Mouse (Mus musculus): Measurements from ENCODE around the gene Bsg.

The Bsg gene

GRCm38 (mm10) chr10:79704065-79704969 lies at the start of gene Bsg:
Gene Bsg (plus strand): TSS chr10:79704491.
- peak; percentile 98 for DNase-seq (ENCODE audit: low spot score)

GRCm38 (mm10) chr10:79654946-79655395 lies 49.3 kb upstream of the Bsg start:
- no peak for DNase-seq (ENCODE audit: low spot score)

GRCm38 (mm10) chr10:79658829-79659228 lies 45.5 kb upstream of the Bsg start:
- no peak for DNase-seq (ENCODE audit: low spot score)

GRCm38 (mm10) chr10:79660298-79660697 lies 44.0 kb upstream of the Bsg start:
- DNase-seq (ENCODE audit: low spot score): no peak

GRCm38 (mm10) chr10:79661861-79662260 lies 42.4 kb upstream of the Bsg start:
- DNase-seq (ENCODE audit: low spot score): no peak

GRCm38 (mm10) chr10:79664131-79664665 lies 40.1 kb upstream of the Bsg start, which contains the start of gene Madcam1:
Gene Madcam1 (plus strand): TSS chr10:79664559.
- peak; percentile 59 for DNase-seq (ENCODE audit: low spot score)

GRCm38 (mm10) chr10:79665051-79665450 lies 39.2 kb upstream of the Bsg start:
- no peak for DNase-seq (ENCODE audit: low spot score)

GRCm38 (mm10) chr10:79666493-79666892 lies 37.8 kb upstream of the Bsg start:
- no peak for DNase-seq (ENCODE audit: low spot score)

GRCm38 (mm10) chr10:79668076-79668475 lies 36.2 kb upstream of the Bsg start:
- no peak for DNase-seq (ENCODE audit: low spot score)

- peak; percentile 83 for DNase-seq (ENCODE audit: low spot score)
Observed at GRCm38 (mm10) chr10:79668771-79669575, 35.3 kb upstream of the Bsg start, which contains the start of gene Tpgs1. Gene Tpgs1 (plus strand): TSS chr10:79669369.

- DNase-seq (ENCODE audit: low spot score): peak; percentile 51
Observed at GRCm38 (mm10) chr10:79669576-79670057, 34.7 kb upstream of the Bsg start.

- DNase-seq (ENCODE audit: low spot score): no peak
Observed at GRCm38 (mm10) chr10:79670071-79670888, 34.0 kb upstream of the Bsg start.

GRCm38 (mm10) chr10:79671396-79672087 lies 32.7 kb upstream of the Bsg start:
- DNase-seq (ENCODE audit: low spot score): no peak

- no peak for DNase-seq (ENCODE audit: low spot score)
Observed at GRCm38 (mm10) chr10:79672088-79672455, 32.2 kb upstream of the Bsg start.

- no peak for DNase-seq (ENCODE audit: low spot score)
Observed at GRCm38 (mm10) chr10:79673054-79673453, 31.2 kb upstream of the Bsg start.

- no peak for DNase-seq (ENCODE audit: low spot score)
Observed at GRCm38 (mm10) chr10:79675346-79676035, 28.8 kb upstream of the Bsg start.

GRCm38 (mm10) chr10:79680606-79681495 lies 23.4 kb upstream of the Bsg start:
- no peak for DNase-seq (ENCODE audit: low spot score)

- DNase-seq (ENCODE audit: low spot score): peak; percentile 99
Observed at GRCm38 (mm10) chr10:79681591-79682245, 22.6 kb upstream of the Bsg start, which contains the start of gene Cdc34. Gene Cdc34 (plus strand): TSS chr10:79682195.

- DNase-seq (ENCODE audit: low spot score): no peak
Observed at GRCm38 (mm10) chr10:79682551-79682915, 21.8 kb upstream of the Bsg start.
